Mouse (Mus musculus) gastrocnemius, adult 18-20 months (tissue): ENCODE results near the gene Snrpa. TPM values are rescaled to one million over a fixed set of nuclear protein-coding genes. Genes with fewer than 3 reads are reported as not detected.

Experiments
- DNase-seq: peaks from one replicate; pipeline ENCODE4 v3.0.0; 2021; ENCODE audit warnings: low spot score
- total RNA-seq, 2 experiments: library from RNA; stranded (reverse); gene quantifications; 2 replicates each; pipeline ENCODE4 v1.2.3; 2021

Gene Snrpa
- total RNA-seq, 2 experiments from 2014 or later: 27.5 to 33.0 TPM

GRCm38 (mm10) chr7:27203730-27204449 is 7.8 kb upstream of the Snrpa start:
- DNase-seq: no peak

- no peak for DNase-seq
These were observed 2.7 kb upstream of the Snrpa start for GRCm38 (mm10) chr7:27198779-27199178.

GRCm38 (mm10) chr7:27198355-27198754 is 2.3 kb upstream of the Snrpa start:
- no peak for DNase-seq

GRCm38 (mm10) chr7:27197634-27198033 is 1.6 kb upstream of the Snrpa start:
- no peak for DNase-seq

- DNase-seq: no peak
These were observed 1.1 kb upstream of the Snrpa start for GRCm38 (mm10) chr7:27197136-27197535.

GRCm38 (mm10) chr7:27193731-27194130 is 2.3 kb downstream of the Snrpa start:
- DNase-seq: no peak

- no peak for DNase-seq
These were observed 3.6 kb downstream of the Snrpa start for GRCm38 (mm10) chr7:27192434-27192833.

GRCm38 (mm10) chr7:27189271-27189931 is 6.7 kb downstream of the Snrpa start:
- no peak for DNase-seq

GRCm38 (mm10) chr7:27185986-27186385 is 10.1 kb downstream of the Snrpa start:
- no peak for DNase-seq

- no peak for DNase-seq
These were observed 11.1 kb downstream of the Snrpa start for GRCm38 (mm10) chr7:27184964-27185363.

- DNase-seq: no peak
These were observed 13.6 kb downstream of the Snrpa start for GRCm38 (mm10) chr7:27182498-27182897.

GRCm38 (mm10) chr7:27180837-27181695 is 15.0 kb downstream of the Snrpa start, which contains the start of the genes Gm21983 and Mia:
Gene Gm21983 (minus strand): TSS chr7:27181086.
Gene Mia (minus strand): TSS chr7:27181157.
- no peak for DNase-seq

- DNase-seq: peak; percentile 42
These were observed 16.0 kb downstream of the Snrpa start for GRCm38 (mm10) chr7:27180036-27180435.

GRCm38 (mm10) chr7:27179217-27179918 is 16.7 kb downstream of the Snrpa start:
- DNase-seq: no peak

GRCm38 (mm10) chr7:27178324-27179216 is 17.5 kb downstream of the Snrpa start, which contains the start of gene Rab4b:
Gene Rab4b (minus strand): TSS chr7:27178896.
- peak; percentile 100 for DNase-seq

GRCm38 (mm10) chr7:27177942-27178323 is 18.1 kb downstream of the Snrpa start:
- no peak for DNase-seq

- DNase-seq: no peak
These were observed 21.2 kb downstream of the Snrpa start for GRCm38 (mm10) chr7:27174896-27175295.

- no peak for DNase-seq
These were observed 21.6 kb downstream of the Snrpa start for GRCm38 (mm10) chr7:27174496-27174895.

- no peak for DNase-seq
These were observed 25.1 kb downstream of the Snrpa start for GRCm38 (mm10) chr7:27170981-27171380.

GRCm38 (mm10) chr7:27168371-27168770 is 27.7 kb downstream of the Snrpa start:
- DNase-seq: no peak
